Mouse (Mus musculus): ENCODE measurements around the gene Rab11a.

Gene Rab11a

DNA sequence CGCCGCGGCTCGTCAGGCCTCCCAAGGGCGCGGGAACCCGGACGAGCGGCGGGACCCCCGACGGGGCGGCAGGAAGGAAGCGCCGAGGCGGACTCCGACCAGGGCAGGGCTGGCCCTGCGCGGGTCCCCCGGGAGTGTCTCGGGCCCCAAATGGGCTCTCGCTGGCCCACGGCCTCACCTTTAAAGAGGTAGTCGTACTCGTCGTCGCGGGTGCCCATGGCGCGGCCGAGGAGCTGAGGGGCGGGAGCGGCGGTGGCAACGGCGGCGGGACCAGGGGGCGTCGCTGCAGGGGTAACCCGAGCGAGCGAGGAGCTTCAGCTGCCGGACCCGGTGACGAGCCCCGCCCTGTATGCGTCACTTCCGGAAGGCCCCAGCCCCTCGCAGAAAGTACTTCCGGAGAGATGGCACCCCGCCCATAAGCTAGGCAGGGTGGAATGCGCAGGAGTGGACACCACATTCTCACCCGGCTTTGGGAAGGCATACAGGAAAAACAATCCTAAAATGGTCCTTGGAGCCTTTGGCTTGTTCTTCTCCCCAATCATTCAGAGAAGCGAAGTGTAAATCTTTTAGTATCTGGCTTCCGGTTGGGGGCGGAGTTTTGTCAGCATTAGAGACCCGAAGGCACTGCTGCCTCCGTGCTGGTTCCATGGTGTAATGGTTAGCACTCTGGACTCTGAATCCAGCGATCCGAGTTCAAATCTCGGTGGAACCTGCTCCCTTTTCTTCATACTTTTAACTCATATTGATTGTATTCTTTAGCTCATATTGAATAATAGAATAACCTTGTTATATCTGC lies at the start of gene Rab11a:
Gene Rab11a (minus strand): TSS at position 353 of the 796 bp plus-strand sequence.
- DNase-seq (ENCODE audit: low read depth, low spot score): peak; percentile 97

DNA sequence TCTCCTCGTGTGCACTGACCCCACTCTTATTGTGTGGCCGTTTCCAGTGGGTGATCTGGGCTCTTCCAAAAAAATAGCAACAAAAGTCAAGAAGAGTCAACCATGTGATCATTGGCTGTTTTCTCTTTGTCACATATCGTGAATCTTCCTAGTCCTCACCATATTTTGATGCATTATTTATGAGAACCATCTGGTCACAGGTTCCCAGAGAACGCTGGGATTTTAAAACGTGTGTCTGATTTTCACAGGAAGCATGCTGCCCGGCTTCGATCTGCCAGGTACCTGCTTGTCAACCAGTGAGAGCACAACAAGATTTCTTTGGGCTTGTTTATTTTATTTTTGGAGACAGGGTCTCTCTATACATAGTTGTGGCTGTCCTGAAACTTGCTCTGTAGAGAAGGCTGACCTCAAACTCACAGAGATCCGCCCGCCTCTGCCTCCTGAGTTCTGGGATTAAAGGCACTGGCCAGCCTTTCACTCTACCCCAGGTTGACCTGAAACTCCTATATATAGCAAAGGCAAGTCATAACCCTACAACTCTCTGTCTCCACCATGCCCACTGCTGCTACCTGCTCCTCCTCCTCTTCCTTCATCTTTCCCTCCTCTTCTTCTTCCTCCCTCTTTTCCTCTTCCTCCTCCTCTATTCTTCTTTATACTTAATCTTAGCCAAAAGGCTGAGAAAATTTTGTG lies 48.8 kb upstream of the Rab11a start:
- DNase-seq (ENCODE audit: low read depth, low spot score): no peak

DNA sequence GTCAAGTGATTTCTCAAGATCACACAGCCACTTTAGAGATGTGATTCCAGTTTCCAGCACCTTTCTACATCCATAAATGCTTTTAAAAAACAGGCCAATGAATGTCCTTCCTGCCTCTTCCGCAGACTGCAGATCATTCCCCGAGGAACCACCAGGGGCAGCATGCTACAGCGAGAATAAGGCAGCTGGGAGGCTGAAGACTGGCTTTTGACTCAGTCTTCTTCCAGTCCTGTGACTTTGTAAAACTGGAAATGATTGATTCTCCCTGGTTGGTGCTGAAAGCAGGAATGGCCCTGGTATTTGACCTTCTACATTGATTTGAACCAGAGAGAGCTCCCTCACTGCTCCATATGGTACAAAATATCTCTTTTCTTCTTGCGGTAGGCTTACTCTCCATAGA lies 47.3 kb upstream of the Rab11a start:
- DNase-seq (ENCODE audit: low read depth, low spot score): peak; percentile 72

DNA sequence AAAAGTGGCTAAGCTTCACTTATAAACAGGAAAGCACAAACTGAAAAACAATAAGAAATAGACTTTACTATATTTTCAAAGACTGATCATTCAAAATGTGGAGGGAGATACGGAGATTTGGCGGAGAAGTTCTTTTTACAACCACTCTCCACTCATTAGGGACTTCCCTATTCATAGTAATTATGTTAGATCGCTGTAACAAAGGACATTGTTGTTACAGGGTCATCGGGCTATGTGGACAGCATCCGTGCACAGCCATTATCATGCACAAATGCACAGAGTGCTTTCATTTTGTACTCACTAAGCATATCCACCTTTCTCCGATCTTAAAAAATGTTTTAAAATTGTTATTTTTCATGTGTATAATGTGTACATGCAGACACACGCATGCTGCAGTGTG lies 46.0 kb upstream of the Rab11a start:
- no peak for DNase-seq (ENCODE audit: low read depth, low spot score)

DNA sequence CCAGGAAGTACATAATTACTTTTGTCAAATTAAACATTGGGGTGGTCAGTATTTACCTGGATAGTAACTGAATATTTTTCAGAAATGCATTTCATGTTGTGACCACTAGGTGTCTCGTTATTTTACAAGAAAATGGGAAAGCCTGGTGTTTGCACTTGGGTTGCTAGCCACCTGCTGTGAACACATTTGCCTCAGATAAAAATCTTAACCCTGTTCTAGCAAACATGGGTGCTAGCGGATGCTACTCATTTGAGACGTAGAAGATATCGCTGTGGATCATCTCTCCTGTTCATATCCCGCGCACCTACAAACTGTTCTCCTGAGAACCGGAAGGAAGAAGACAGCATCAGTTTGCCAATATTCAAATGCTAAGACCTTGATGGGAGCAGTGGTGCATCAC lies 42.1 kb upstream of the Rab11a start:
- DNase-seq (ENCODE audit: low read depth, low spot score): peak; percentile 64

DNA sequence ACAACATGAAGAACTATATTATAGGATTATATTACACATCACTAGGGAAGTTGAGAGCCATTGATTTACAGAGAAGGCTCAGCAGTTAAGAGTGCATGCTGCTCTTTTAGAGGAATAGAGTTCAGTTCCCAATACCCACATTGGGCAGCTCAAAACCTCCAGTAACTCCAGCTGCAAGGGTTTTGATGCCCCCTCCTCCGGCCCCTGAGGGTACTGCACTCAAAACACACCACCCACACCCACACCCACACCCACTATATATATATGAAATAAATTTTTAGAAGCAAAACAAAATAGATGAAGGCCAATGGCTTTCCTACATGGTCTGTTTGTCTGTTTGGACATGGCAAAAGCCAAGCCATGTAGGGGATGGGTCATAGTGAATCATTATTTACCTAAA lies 40.6 kb upstream of the Rab11a start:
- peak; percentile 40 for DNase-seq (ENCODE audit: low read depth, low spot score)

DNA sequence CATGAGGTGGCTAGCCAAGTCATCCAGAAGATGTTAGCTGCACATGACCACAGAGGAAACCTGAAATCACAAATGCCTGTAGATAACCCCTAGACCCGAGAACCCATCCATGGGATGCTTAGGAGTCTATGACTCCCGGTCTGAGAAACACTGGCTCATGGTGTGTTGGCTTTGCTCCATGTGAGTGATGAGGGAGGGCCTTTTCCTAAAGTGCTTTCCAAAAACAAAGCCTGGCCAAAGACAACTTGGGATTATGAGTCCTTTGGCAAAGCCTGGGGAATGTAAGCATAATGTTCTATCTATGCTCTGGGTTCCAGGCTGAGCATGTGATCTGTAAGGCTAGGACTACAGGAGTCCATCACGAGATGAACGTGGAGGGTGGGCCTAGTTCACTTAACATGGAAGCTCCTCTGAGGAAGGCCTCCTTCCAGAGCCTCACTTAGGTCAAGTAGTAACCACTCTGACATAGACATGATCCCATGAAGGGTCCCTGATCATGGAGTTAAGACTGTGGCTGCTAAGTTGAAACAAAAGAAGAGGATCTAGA lies 40.0 kb upstream of the Rab11a start:
- DNase-seq (ENCODE audit: low read depth, low spot score): no peak

DNA sequence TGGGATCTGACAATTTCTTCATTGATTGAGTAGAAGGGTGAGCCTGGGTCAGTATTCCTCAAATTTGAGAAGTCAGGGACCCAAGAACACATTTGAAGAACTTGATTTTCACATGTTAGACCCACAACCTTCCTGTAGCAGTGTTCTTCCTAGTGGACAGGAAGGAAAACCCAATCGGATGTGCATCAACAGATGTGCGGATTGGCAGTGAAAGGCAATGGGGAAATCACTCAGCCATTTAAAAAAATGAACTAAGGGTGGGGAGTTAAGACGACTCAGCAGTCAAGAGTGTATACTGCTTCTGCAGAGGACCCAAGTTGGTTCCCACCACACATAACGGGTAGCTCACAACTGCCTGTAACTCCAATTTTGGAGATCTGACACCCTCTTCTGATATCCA lies 37.9 kb upstream of the Rab11a start:
- DNase-seq (ENCODE audit: low read depth, low spot score): no peak

DNA sequence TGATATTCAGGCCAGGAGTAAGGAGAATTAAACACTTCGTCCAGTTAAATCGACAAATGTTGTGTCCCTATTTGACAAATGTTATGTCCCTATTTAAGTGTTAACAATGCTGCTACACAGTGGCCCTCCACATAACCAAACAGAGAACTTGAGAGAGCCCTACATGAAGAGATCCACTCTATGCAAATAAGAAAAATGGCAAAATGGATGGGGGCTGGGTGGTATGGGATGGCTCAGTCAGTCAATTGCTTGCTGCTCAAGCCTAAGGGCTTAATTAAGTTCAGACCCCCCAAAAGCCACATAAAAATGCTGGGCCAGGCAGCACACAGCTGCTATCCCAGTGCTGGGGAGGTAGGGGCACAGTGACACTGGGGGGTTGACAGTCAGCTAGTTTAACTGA lies 37.3 kb upstream of the Rab11a start:
- DNase-seq (ENCODE audit: low read depth, low spot score): no peak

DNA sequence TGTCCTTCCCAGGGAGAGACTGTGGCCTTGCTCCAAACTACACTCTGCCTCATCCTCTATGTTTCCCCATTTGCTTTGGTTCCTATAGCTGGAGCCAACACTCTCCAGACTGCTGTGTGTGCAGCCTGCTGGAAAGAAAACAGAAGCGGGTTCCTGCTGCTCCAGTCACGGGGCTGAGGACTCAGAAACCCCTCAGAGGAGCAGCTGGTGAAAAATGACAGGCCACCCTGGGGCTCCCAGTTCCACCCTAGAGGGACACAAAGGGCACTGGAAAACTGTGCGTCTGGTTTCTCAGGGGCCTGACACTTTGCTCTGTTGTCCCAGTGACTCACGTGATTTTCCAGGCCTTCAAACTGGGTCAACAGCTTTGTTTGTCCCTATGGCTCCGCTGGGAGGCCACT lies 36.9 kb upstream of the Rab11a start:
- no peak for DNase-seq (ENCODE audit: low read depth, low spot score)

DNA sequence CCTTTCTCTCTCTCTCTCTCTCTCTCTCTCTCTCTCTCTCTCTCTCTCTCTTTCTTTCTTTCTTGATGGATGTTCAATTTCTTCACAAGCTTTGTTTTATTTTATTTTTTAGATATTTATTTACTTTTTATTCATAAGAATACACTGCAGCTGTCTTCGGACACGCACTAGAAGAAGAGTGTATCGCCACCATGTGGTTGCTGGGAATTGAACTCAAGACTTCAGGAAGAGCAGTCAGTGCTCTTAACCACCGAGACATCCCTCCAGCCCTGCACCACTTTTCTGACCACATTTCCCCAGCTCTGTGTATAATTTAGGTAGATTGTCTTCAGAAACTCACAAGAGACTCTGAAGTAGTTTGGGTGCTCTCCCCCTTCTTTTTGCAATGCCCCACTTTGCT lies 36.4 kb upstream of the Rab11a start:
- no peak for DNase-seq (ENCODE audit: low read depth, low spot score)

DNA sequence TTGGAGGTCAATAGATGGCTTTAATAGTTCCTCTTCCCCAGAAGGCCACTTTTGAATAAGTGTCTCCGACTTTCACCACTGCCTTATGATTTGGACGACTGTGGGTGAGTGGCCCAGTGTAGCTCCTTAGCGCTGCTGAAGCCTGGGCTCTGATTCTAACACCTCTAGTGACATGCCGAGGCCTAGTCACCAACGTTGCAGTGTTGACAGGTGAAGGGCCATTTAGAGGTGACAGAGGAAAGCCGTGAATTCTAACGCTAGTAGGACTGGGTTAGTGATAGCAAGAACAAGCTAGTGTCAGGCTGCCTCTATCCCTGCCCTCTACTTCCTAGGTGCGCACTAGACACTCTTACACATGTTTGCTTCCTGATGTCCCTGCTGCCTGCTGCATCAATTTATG lies 35.7 kb upstream of the Rab11a start:
- no peak for DNase-seq (ENCODE audit: low read depth, low spot score)

DNA sequence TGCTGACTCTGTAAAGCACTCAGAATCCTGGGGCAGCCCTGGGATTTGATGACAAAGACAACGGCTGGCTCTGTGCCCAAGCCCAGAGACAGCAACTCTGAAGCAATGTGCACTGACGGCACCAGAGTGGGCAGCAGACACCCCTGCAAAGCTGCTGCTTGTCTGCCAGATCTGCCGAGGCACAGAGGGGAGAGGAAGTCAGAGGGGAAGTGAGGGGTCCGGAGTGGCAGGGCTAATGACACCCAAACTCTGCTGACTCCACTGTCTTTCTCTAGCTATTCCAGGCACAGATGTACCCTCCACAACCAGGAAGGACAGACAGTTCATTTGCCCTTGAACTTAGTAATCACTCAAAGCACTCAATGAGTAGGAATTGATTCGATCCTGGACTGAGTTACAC lies 33.7 kb upstream of the Rab11a start:
- no peak for DNase-seq (ENCODE audit: low read depth, low spot score)

DNA sequence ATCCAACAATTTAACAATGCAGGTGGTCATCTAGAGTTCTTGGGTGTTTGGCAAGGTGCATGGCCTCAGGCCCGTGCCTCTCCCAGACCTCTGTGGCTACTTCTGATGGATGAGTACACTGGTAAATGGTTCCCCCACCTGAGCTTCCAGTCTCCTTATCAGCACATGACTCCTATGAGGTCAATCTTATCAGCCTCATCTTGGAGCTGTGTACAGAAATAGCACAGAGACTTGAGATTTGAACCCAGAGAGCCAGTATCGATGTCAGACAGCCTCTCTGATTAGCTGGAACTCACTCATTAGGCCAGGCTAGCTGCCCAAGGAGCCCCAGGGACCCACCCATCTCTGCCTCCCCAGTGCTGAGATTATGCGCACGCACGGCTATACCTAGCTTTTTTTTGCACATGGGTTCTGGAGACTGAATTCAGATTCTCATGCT lies 32.9 kb upstream of the Rab11a start:
- no peak for DNase-seq (ENCODE audit: low read depth, low spot score)

DNA sequence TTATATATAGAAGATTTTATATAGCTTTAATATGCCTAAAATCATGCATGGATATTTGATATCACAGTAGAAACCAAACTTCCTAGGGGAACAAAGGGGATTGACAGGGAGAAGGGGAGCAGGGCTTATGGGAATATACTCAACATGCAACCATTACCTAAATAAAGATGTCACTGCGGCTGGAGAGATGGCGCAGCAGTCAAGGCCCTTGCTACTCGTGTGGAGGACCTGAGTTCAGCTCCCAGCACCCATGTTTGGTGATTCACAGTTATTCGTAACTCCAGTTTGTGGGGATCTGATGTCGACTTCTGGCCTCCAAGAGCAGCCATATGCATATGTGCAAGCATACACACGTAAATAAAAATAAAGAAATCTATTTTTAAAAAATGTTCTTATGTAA lies 32.4 kb upstream of the Rab11a start:
- no peak for DNase-seq (ENCODE audit: low read depth, low spot score)

DNA sequence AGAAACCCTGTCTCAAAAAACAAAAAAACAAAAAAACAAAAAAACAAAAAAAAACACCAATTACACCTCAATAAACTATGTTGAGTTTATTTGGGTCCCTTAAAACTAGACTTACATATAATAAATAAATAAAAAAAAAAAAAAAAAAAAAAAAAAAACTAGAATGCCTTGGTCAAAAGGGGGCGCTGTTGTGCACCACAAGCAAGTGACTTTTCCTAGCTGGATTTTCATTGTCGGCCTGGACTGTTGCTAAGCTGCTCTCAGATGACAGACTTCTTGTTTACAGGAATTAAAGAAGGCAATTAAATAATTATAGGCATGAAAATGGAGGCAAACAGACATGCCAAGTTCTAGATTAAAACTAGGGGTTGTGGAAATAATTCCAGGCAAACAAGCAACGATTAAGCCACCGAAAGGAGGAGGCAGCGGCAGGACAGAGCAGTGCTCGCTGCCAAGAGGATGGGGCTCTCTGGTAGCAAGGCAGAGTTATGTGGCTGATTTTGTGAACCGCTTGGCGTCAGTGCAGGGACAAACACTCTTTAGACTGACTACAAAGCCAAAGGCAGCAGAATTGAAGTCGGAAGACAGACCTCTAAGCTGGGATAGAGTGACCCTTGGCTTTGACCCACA lies 31.6 kb upstream of the Rab11a start:
- DNase-seq (ENCODE audit: low read depth, low spot score): peak; percentile 69

DNA sequence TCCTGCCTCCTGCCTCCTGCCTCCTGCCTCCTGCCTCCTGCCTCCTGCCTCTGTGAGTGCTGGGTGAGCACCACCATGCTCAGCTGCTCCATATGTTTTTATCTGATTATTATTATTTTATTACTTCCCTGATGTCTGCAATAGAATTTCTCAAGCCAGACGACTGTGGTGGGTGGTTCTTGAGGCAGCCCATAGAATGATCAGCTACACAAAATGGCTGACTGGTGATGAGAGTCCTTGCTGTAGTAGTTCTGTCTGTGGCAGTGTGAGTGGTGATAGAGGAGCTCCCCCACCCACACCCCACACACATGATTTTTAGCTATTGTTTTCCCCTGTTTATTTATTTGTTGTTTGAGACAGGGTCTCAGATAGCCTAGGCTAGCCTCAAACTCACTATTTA lies 30.2 kb upstream of the Rab11a start:
- no peak for DNase-seq (ENCODE audit: low read depth, low spot score)

DNA sequence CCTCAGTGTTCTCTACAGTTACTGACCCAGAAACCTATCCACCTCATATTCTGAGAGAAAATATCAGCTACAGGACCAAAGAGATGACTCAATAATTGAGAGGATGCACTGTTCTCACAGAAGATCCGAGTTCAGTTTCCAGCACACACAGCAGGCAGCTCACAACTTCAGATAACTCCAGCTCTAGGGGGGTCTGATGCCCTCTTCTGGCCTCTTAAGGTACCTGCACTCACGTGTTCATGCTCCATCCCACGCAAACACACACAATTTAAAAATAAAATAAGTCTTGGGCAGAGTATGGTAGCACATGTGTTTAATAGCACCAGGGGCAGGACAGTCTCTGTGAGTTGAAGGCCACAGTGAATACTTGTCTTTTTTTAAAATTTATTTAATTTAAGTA lies 28.6 kb upstream of the Rab11a start:
- DNase-seq (ENCODE audit: low read depth, low spot score): peak; percentile 38

DNA sequence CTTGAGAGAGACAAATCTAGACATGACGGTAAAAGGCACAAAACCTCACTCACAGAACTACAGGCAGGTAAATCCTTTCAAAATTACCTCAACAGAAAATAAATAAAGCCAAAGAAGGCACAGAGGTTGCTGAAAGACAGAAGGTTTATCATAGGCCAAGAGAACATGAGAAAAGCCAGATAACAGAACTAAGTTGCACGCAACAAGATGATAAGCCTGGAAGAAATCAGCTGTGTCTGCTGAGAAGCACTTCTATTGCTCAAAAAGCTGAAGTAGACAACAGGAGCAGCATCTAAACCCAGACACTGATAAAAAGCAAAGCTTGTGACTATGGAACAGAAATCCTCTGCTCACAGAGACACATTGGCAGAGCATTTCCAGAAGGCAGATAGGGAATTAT lies 27.3 kb upstream of the Rab11a start:
- DNase-seq (ENCODE audit: low read depth, low spot score): no peak

DNA sequence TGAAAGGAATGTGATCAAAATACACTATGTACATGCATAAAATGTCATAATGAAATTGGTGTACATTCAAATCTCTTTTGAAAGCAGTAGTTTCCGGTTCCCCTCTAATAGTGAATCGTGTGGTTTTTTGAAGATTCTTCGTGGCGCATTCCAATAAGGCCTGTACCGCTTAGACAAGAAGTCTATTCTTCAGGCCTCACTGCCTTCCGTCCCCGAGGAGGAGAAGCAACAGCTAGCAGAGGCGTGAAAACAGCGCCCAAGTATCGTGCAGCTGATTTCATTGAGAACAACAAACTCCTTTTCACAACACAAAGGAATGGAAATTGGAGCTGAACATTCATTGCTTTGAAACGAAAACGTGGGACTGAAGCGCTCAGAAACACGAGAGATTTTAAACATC lies 20.5 kb upstream of the Rab11a start:
- DNase-seq (ENCODE audit: low read depth, low spot score): no peak

DNA sequence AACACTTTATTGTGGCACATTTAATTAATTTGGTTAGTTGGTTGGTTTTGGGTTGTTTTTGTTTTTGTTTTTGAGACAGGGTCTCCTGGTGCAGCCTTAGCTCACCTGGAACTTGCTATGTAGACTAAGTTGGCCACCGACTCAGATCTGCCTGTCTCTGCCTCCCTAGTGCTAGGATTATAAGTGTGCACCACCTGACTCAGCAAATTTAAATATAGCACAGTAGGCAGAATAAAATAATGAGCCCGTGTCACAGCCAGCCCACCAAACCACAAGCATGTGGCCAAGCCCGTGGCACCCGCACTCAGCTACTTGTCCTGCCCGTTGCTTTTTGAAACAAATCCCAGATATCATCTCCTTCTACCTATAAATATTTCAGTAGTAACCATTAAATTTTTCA lies 15.0 kb upstream of the Rab11a start:
- DNase-seq (ENCODE audit: low read depth, low spot score): no peak

DNA sequence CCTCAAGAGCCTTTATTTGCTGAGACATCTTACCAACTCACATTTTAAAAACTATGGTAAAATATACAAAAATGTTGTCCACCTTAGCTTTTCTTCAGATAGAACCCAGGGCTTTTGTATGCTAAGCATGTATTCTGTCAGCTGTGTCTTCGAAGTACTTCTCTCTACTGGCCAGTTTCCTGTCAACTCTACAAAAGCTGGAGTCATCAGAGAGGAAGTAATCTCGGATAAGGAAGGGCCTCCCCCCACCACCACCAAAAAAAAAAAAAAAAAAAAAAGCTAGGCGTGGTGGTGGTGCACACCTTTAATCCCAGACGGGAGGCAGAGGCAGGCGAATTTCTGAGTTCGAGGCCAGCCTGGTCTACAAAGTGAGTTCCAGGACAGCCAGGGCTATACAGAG lies 11.8 kb upstream of the Rab11a start:
- no peak for DNase-seq (ENCODE audit: low read depth, low spot score)

DNA sequence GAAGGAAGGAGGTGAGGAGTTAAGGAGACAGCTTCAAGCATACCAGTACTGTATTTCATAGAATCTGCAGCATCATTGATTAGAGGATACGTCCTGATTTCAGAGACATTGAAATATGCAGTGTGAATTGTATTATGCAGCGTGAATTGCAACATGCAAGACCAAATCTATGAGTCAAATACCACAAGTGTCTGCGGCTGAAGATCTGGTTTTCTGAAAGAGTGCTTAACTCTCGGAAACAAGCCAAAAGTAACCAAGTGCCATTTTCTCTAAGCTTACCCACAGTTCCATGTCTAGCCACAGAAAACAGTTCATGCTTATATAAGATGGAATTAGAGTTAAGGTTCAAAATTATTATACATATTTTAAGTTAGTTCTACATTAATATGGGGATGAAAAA lies 10.2 kb upstream of the Rab11a start:
- no peak for DNase-seq (ENCODE audit: low read depth, low spot score)
